Mouse (Mus musculus) heart, postnatal 0 days (tissue): ENCODE measurements around the gene 4930562C15Rik.

Experiments
- CTCF ChIP-seq: IDR thresholded peaks from 2 replicates; pipeline ENCODE4 v1.5.1; 2016; ENCODE audit warnings: antibody characterized with exemption, control low read depth, low read depth
- EP300 ChIP-seq: IDR thresholded peaks from 2 replicates; pipeline ENCODE4 v1.6.1; 2016; ENCODE audit warnings: antibody characterized with exemption, low read depth

DNA sequence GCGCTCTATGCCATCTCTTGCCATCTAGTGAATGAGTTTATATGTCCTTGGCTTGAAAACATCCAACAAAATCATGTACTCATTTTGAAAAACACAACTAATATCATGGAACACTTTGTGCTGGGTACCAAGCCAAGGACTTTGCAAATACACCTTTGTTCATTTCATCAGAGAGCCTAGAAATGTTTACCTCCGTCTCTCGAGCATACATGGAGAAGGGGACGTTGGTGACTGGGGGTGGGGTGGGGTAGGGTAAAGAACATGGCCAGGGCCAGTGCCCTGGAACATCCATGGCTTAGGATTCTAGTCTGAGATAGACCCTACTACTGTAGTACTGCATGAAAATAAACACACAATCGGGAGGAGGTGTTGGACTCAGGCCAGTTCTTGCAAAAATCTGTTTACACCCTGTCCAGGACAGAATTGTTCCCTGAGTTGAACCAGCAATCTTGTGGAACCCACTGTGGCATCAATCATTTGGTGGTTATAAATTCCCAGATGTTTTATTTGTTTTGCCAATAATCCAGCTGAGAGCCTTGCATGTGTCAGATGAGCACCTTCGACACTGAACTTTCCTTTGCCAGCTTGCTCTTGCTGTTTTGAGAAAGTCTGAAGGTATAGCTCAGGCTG lies 5.8 kb upstream of the 4930562C15Rik start:
- TF ChIP-seq CTCF, result no peak
- no peak for TF ChIP-seq EP300
